ENCODE assay signal across 26 mouse cellular contexts in the genomic region with DNA sequence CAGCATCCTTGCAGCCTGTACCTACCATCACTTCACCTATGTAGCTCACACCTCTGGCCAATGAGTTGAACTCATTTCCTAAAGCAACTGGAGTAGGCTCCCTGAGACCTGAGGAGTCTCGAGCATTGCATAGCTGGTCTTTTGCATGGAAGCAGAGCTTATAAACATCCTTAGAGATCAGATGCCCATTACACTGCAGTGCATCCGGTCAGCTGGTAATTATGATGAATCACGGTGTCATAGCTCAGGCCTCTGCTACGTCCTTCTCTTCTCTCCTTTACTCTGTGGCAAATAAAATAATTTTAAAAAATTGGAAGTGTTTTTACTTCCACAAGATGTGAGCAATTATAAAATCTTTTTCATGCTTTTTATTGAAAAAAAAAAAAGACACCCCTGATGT.
"Had no signal": no experiment of that assay in that cellular context is flagged by ENCODE, and none has a peak within 500 bp of the region (broad histone marks: within the 10 kb centered on the region; RNA-seq: fewer than 3 reads in every experiment).

No protein-coding gene starts in this region.

- DNase-seq: gastrocnemius, adult 2 months; gastrocnemius, postnatal 10 days; gastrocnemius, postnatal 25 days; heart, adult 2 months; heart, postnatal 14 days; heart, postnatal 36 days; kidney, adult 11 months; kidney, adult 2 months; kidney, adult 9 months; kidney, postnatal 14 days; kidney, postnatal 36 days; layer of hippocampus, adult 9-11 months; layer of hippocampus, postnatal 36 days; left cerebral cortex, postnatal 4 days had no signal

- H3K27ac ChIP-seq: gastrocnemius, adult 2 months; heart, adult 2 months; heart, embryonic 13.5 days; heart, embryonic 15.5 days; hindbrain, embryonic 13.5 days; hindbrain, embryonic 15.5 days; hindbrain, postnatal 0 days; intestine, embryonic 15.5 days; kidney, embryonic 15.5 days; kidney, postnatal 0 days; limb, embryonic 13.5 days; limb, embryonic 15.5 days; liver, embryonic 12.5 days had no signal

- H3K4me3 ChIP-seq: gastrocnemius, adult 2 months; heart, adult 2 months; heart, embryonic 13.5 days; heart, embryonic 15.5 days; hindbrain, embryonic 13.5 days; hindbrain, embryonic 15.5 days; intestine, embryonic 15.5 days; kidney, embryonic 15.5 days; limb, embryonic 13.5 days; limb, embryonic 15.5 days; liver, embryonic 12.5 days had no signal

- H3K4me1 ChIP-seq: hindbrain, embryonic 13.5 days; hindbrain, embryonic 15.5 days; intestine, embryonic 15.5 days; kidney, embryonic 15.5 days; liver, embryonic 12.5 days had no signal

- ATAC-seq: hindbrain, postnatal 0 days; intestine, embryonic 15.5 days; liver, embryonic 12.5 days had no signal

- H3K9me3 ChIP-seq: heart, embryonic 13.5 days; heart, embryonic 15.5 days; hindbrain, embryonic 13.5 days; hindbrain, embryonic 15.5 days; intestine, embryonic 15.5 days; kidney, embryonic 15.5 days; limb, embryonic 13.5 days; limb, embryonic 15.5 days; liver, embryonic 12.5 days had no signal

- H3K9ac ChIP-seq: heart, embryonic 13.5 days; heart, embryonic 15.5 days; hindbrain, embryonic 13.5 days; hindbrain, embryonic 15.5 days; intestine, embryonic 15.5 days; kidney, embryonic 15.5 days; limb, embryonic 13.5 days; limb, embryonic 15.5 days; liver, embryonic 12.5 days had no signal

- H3K36me3 ChIP-seq: heart, embryonic 13.5 days; heart, embryonic 15.5 days; hindbrain, embryonic 13.5 days; hindbrain, embryonic 15.5 days; intestine, embryonic 15.5 days; kidney, embryonic 15.5 days; limb, embryonic 13.5 days; limb, embryonic 15.5 days; liver, embryonic 12.5 days had no signal

- H3K4me2 ChIP-seq: heart, embryonic 11.5 days; heart, embryonic 13.5 days; heart, embryonic 15.5 days; hindbrain, embryonic 13.5 days; hindbrain, embryonic 15.5 days; intestine, embryonic 15.5 days; kidney, embryonic 15.5 days; limb, embryonic 13.5 days; limb, embryonic 15.5 days; liver, embryonic 12.5 days had no signal

- H3K27me3 ChIP-seq: heart, embryonic 13.5 days; heart, embryonic 15.5 days; hindbrain, embryonic 13.5 days; hindbrain, embryonic 15.5 days; intestine, embryonic 15.5 days; kidney, embryonic 15.5 days; limb, embryonic 13.5 days; limb, embryonic 15.5 days; liver, embryonic 12.5 days had no signal
